Mouse (Mus musculus): ENCODE data around the gene Tpi1.
"Not testable (repeated sequence)": the region's sequence is repeated elsewhere in the genome, so short reads cannot be mapped to it uniquely, and the experiment has no call there.

Tpi1 gene

DNA sequence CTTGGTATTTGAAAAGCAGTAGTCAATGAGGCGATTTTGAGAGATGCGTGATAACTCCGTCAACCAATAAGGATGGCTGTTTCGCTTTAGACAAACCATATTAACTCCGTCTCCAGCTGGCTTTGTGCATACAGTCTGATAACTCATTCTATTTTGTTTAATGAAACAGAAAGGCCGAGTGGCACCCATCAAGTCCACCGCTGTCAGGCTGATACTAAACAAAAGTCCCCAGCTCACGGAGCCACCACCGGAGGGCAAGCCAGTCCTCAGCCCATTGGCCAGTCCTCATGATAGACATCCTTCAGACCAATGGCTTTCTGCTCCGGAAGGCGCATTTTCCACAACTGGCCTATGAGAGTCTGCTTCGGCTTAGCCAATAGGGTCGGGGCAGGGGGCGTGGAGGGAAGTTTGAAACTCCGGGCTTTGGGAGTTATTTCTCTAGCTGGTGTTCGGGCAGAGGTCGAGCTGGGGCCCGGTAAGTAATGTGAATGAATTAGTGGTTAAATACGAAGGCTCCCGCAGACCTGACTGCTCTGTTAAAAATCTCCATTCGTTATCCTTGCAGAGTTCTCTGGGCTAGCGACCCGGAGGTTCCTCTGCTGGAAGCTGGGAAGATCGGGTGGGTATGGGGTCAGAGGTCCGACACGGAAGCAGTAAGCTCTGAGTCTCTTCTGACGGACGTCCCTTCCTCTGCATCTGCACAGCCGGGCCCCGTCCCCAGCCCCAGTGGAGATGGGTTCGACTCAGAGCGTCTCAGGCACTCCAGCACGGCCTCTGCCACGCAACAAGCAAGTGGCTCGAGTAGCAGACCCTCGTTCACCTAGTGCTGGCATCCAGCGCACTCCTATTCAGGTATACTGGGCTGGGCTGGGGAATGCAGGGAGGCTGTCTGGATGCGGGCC is 16.0 kb upstream of the Tpi1 start:
- peak; percentile 98 for DNase-seq

DNA sequence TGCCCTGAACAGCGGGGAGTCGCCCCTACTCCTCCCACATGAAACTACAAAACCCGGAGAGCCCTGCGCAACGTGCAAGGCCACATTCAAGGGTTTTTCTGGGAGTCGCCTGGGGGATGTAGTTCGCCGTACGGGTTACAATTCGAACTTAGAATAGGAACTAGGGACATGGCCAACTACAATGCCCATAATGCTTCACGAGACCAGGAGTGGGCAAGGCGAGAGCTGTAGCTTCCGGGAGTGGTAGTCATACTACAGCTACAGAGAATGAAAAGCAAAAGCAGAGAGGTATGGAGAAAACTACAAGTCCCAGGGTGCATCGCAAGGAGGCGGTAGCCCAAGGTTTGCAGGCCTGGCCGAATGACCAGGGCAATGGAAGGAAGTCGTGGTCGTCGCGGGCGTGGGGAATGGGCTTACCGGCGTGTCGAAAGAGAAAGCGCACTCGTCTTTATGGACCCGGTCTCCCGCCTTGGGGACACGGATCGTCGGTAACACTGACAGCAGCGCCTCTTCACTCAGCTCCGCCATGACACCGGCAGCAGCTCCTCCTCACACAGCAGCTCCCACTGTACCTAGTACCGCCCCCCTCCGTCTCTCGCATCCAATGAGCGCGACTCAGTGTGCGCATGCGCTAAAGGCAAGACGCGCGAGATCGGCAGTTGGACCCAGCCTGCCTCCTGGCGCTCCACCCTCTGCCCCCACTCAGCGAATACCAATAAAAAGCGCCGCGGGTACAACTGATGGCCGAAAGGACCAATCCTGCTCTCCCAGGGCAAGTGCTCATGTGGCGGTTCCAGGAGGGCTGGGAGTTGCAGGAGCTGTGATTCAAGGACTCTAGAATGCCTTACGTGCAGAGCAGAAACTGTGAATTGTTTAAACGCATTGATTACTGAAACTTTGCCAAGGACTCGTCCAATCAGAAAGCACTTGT is 15.0 kb upstream of the Tpi1 start, which contains the start of the genes Usp5 and Cdca3:
TSS of gene Usp5 (minus strand) at position 617 of the 931 bp plus-strand sequence.
TSS of gene Cdca3 (plus strand) at position 680 of the 931 bp plus-strand sequence.
- DNase-seq, result peak; percentile 100

DNA sequence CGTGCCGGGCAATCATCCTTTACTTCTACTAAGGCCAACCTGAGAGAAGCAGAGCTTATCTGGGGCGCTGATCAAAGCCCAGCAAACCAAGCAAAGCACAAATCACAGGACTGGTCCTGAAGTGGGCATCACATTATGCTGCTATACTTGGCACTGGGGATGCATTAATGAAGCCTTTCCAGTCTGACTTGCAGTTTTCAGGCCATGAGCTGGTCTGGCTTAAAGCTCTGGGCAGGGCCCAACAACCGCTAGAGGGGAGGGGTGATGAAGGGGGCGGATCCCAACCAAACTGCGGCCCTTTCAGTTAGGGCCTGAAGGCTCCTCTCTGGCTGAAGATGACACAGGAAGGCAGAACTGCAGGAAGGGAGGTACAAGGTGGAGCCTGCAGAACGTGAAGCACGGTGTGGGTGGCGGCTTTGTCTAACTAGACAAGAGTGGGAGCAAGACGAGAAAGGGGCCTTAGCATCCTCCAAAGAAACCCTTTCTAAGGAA is 14.1 kb upstream of the Tpi1 start:
- peak; percentile 68 for DNase-seq

DNA sequence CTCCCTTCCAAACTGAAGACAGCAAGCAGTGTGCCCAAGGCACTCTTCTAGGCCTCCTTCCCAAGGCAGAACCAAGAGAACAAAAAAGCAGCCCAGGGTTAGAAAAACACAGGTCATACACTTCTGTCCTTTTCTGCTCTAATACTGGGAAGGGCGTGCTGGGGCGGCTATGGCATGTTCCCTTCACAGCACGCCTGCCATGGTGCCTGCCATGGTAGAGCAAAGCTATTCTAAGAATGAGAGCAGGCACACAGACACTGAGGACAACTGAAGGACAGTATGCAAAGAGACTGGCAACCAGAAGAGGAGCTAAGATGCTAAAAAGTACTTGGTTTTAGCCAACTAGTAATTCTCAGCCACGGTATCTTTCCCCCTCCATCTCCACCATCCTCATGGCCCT is 8.0 kb upstream of the Tpi1 start:
- no peak for DNase-seq

DNA sequence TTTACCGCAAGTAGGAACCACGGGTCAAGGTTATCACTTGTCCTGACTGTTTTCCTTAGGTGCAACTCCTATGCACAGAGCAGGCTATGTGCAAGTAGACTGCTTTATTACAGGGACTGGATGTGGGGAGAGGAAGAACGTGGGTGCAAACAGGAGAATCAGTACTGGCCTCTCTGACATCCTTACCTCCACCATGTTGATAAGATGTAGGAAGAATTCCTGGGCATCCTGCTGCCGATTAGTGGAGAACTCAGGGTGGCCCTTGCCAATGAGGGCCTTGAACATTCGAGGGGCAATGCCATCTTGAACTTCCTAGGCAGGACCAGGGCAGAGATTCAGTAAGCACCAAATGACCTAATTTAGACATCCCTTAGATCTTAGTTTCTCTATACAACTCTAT is 6.8 kb upstream of the Tpi1 start:
- DNase-seq, result no peak

DNA sequence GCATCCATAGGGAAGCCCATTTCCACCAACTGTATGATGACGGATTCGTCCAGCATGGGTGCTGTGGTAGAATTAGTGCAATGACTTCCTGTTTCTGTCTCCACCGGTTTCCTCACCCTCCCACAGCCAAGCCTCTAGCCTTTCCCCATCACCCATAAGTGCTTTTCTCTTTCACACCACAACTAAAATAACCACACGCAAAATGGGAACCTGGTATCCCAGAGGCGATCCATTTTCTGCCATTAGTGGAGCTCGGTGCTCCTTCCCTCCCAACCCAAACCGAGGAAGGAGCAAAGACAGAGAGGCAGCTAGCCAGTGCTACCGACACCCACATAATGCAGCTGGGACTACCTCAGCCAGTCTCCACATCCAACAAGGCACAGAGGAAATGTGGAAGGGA is 3.9 kb upstream of the Tpi1 start:
- DNase-seq, result no peak

DNA sequence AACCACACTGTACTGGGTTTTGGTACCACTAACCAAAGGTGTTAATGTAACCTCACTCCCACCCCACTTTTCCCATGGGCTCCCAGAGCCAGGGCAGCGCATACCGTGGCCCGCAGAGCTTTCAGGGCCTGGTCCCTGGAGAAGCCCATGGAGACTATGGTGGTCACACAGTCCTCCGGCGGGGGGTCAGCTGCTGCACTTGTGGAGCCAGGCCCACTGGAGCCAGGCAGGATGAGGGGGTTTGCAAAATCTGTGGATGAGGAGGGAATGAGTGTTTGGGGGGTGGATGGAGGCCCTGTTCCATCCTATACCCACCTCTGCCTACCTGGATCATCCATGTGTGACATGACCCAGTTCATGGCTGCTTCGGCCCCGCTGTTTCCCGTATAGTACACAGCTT is 3.5 kb upstream of the Tpi1 start:
- DNase-seq, result no peak

DNA sequence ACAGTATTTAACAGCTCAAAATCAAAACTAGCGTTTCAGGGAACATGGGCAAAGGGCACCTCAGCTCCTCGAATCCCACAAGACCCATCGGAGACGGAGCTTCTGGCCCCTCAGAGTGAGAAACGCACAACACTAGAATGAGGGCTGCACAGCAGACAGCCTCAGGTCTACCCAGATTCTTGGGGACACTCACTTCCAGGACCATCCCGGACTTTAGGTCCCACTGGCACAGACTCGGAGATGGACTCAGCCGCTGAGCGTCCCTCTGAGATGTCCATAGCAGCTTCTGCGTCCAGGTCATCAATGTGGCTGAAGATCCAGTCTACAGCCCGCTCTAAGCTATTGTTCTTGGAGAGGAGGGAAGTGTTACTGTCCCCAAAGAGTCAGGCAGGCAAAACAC is 3.0 kb upstream of the Tpi1 start:
- no peak for DNase-seq

DNA sequence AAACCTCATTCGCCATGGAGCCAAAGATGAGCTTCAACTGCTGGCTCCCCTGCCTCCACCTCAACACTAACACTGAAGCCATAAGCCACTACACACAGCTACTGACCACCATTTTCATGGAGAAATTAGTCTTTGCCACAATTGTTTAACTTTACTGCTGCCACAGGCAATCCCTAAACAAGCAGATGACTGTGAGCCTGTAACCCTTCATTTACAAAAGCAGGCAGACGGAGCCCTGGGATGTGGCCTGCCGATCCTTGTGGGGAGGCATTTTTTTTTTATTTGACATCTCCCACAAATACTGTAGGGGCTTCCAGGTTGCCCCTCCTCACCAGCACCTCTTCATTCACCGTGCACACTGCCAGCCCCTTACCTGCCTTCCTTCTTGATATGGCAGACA is 2.5 kb upstream of the Tpi1 start:
- no peak for DNase-seq

DNA sequence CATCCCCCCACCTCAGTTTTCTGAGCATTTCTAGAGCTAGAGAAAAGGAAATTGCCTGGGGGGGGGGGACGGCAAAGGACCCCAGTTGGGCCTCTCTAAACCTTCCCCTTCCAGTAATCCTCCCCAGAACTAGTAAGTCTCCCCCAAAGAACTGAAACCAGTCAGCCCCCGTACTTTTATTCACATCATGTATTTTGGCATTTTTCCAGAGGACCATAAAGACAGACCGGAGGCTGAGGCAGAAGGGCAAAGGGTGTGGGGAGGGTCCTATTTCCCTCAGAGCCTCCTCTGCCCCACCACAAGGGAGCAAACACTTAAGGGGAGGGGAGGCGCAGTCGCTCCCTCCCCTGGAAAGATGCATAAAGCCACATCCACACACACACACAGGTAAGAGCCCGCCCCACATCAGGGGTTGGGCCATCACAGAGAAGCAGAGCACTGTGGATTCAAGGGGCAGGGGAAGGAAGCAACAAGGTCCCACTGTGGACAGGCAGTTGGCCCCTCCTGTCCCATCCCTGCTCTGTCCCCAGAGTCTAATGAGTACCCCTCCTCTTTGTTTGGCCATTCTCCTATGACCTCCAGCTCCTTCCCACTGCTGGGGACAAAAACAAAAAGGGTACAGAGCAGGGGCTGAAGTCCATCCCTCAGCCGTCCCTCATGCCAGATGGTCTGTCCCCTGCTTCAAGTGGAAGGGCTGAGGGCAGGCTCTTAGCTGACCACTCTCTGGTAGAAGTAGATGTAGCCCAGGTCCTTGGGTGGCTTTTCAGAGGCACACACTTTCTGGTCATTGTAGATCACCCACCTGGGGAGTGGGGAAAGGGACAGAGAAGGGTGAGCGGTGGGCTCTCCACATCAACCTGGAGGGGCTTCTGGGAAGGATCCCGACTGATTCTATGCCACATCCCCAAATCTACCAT is 1.0 kb upstream of the Tpi1 start:
- no peak for DNase-seq

DNA sequence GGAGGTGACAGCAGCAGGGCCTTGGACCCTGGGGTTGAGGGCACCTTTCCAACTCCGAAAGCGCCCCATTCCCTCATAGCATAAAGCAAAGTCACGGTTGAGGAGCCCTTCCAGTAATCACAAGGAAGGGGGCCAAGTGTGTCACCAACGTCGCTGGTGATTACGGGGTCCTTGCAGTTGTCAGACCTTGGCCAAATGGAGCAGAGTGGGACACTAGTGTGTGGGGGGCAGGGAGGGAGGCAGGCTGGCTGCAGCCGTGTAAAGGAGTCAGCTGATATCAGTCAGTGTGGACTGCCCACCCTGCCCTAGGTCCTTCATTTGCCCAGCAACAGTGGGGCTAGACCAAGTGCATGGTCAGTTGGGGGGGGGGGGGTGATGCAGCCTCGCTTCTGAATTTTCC is 352 bp upstream of the Tpi1 start:
- no peak for DNase-seq

DNA sequence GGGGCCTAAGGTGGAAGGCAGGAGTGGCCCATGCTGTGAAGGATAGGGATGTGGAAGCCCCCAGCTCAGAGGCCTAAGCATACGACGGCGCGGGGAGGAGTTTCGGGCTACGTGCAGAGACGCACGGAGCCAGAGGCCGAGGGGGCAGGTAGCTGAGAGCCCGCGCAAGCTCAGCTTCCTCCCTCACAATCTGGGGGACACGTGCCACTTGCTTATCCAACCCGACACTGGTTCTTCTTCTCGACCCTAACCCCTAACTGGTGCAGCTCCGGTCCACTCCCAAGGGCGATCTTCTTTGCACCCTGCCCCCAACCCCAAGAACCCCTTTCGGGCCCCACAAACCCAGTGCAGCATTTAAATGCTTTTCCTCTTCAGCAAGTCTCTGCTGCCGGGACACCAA is 600 bp downstream of the Tpi1 start:
- peak; percentile 68 for DNase-seq

DNA sequence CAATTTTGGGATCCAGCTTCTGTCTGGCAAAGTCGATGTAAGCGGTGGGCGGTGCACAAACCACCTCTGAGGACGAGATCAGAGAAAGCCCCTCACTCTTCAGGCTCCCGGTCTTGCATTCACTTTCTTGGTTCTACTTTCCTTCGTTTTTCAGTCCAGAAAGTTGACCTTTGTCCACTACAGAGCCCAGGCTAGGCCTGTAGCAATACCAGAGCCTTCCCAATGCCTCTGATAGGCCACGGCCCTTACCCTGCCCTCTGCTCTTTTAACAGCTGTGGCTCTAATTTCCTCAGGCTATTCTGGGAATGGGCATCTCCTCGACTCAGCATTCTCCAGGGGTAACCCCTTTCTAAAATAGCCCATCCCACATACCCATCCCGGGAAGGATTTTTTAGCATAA is 1.2 kb downstream of the Tpi1 start:
- peak; percentile 65 for DNase-seq

DNA sequence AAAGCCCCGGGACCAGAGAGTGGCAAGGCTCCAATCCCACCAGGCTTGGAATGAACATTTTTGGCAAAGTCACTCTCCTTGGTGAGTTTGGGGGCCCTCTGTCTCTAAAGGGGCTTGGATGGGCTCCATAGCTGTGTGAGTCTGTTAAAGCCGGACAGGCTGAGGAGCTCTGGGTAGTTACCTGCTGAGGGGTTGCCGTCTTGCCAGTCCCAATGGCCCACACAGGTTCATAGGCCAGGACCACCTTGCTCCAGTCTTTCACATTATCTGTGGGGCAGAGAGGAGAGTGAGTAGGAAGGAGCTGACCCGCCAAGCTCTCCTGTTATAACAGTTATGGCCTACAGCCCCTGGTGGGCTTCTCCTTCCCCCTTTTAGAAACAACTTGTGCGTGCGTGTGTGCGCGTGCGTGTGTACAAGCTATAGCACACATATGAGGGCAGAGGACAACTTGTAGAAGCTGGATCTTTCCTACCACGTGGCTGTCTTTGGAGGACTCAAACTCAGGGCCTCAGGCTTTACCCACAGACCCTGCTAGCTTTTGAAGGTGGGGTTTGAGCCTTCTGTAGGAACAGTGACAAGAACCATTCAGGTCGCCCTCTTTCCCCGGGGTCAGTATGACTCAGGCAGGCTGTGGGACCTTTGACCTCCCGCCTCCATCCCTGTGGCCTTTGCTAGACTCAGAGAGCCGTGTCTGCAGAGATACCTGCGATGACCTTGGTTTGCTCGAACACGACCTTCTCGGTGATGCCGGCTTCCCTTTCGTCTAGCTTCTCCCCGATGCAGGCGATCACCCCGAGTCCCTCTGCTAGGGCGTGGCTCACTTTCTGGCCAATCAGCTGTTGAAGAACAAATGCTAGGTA is 2.2 kb downstream of the Tpi1 start:
- peak; percentile 48 for DNase-seq

DNA sequence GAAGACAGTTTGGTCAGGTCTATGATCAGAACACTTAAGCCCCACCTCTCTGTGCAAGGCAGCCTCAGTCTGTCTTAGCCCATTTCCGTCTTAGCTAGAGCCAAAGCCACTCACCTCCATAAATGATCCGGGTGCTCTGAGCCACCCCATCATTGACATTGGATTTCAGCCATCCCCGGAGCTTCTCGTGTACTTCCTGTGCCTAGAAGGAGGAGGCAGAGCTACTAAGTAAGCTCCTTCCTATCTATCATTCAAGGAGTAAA is 2.8 kb downstream of the Tpi1 start:
- no peak for DNase-seq

DNA sequence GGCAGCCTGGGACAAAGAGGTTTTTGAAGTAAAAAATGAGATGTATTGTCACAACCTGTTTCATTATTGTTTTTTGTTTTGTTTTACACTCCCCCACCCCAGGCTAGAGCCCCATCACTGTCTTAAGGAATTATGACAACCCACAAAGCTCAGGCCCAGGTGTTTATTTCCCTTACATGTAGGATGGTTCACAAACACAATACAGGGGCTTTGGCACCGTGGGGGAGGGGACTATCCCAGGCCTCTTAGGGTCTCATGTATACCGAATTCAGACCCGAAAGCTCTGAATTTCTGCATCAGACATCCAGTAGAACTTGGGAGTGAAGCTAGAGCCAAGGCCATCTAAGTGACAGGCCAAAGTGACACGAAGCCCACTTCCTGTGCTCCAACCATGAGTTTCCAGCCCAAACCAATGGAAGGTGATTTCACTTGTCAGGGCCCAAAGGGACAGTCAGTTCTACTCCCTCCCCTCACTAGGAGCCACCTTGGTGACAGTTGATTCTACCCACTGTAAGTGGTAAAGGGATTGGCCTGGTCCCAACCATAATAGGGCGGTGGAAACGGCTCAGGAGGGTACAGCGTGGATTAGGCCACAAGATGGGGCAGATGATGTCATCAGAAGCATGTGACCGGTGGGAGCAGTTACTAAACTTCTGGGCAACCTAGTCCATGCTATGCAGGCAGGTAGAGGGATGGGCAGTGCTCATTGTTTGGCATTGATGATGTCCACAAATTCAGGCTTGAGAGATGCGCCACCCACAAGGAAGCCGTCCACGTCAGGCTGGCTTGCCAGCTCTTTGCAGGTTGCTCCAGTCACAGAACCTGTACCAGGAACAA is 3.3 kb downstream of the Tpi1 start:
- not testable (repeated sequence) for DNase-seq

DNA sequence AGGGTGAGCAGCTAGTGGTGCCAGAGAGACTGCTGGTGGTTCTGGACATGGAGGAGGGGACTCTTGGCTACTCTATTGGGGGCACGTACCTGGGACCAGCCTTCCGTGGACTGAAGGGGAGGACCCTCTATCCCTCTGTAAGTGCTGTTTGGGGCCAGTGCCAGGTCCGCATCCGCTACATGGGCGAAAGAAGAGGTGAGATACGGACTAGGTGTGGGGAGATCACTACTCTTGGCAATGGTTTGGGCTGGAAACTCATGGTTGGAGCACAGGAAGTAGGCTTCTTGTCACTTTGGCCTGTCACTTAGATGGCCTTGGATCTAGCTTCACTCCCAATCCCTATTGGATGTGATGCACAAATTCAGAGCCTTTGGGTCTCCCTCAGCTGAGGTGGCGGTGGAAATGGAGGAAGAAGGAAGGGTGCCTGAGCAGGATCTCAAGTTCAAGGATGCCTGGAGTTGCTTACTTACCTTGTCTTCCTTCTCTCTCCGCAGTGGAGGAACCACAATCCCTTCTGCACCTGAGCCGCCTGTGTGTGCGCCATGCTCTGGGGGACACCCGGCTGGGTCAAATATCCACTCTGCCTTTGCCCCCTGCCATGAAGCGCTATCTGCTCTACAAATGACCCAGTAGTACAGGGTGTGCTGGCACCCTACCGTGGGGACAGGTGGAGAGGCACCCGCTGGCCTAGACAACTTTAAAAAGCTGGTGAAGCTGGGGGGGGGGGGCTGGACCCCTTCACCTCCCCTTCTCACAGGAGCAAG is 4.1 kb downstream of the Tpi1 start:
- no peak for DNase-seq

DNA sequence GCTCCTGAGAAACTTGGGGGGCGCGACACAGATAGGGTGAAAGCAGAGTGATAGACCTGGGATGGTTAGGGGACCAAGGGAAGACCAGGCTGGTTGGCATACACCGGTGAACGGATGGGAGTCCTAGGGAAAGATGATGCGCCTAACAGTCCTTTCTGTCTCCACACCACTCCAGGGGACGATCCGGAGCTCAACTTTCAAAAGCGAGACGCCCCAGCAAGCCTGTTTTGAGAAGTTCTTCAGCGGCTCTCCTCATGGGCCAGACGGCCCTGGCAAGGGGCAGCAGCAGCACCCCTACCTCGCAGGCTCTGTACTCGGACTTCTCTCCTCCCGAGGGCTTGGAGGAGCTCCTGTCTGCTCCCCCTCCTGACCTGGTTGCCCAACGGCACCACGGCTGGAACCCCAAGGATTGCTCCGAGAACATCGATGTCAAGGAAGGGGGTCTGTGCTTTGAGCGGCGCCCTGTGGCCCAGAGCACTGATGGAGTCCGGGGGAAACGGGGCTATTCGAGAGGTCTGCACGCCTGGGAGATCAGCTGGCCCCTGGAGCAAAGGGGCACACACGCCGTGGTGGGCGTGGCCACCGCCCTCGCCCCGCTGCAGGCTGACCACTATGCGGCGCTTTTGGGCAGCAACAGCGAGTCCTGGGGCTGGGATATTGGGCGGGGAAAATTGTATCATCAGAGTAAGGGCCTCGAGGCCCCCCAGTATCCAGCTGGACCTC is 4.9 kb downstream of the Tpi1 start:
- DNase-seq, result peak; percentile 91

DNA sequence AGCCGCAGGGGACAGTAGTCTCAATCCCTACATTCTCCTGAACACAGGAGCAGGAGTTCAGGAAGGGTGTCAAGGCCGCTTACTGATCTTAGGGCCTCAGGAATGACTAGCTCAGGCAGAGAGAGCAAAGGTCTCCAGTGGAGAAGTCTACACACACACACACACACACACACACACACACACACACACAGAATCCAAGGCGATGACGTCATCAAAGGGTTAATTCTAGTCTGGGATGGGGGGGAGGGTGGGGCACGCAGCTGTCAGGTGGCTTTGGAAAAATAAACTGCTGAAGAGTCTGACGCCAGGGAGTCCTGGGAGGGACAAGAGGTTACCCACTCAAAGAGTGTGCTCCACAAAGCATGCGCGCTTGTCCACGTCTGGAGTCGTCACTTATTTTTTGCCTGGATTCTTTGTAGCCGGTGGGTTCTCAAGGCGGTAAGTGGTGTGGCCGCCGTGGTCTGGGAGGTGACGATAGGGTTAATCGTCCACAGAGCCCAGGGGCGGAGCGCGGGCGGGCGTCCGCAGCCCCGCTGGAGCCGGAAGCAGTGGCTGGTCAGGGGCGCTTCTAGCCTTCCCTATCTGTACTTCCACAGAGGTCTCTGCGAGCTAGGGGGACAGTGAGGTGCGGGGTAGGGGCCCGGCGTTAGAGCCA is 5.6 kb downstream of the Tpi1 start, which contains the start of gene Spsb2:
TSS of gene Spsb2 (plus strand) at position 304 of the 655 bp plus-strand sequence.
- DNase-seq, result peak; percentile 90
